Mouse (Mus musculus) urinary bladder, postnatal 36 days (tissue): Measurements from ENCODE around the gene Hectd4.
A peak's percentile ranks its signal among the peaks of the same experiment; 100 is the strongest.
"Not testable (repeated sequence)": the region's sequence is repeated elsewhere in the genome, so short reads cannot be mapped to it uniquely, and the experiment has no call there.

Experiments used
- DNase-seq, 2 experiments: peaks; one replicate each; pipeline ENCODE4 v3.0.0; 2022; ENCODE audit warnings: low spot score in 2 of 2, mixed read lengths in 1 of 2

Gene Hectd4

GRCm38 (mm10) chr5:121219980-121220731, at the start of gene Hectd4:
Hectd4 (plus strand) TSS chr5:121220219.
- peak; percentile 96 for DNase-seq

- DNase-seq, result no peak
Measured at GRCm38 (mm10) chr5:121172835-121173234, 47.2 kb upstream of the Hectd4 start.

- no peak for DNase-seq
Measured at GRCm38 (mm10) chr5:121179077-121179857, 40.8 kb upstream of the Hectd4 start.

GRCm38 (mm10) chr5:121183269-121183668, 36.8 kb upstream of the Hectd4 start:
- DNase-seq, result no peak

- no peak for DNase-seq
Measured at GRCm38 (mm10) chr5:121184375-121184774, 35.6 kb upstream of the Hectd4 start.

- DNase-seq, result no peak
Measured at GRCm38 (mm10) chr5:121184945-121185551, 35.0 kb upstream of the Hectd4 start.

- DNase-seq, result peak in 1 of 2 experiments; percentile 38
Measured at GRCm38 (mm10) chr5:121187580-121188001, 32.4 kb upstream of the Hectd4 start.

- no peak for DNase-seq
Measured at GRCm38 (mm10) chr5:121188265-121188664, 31.8 kb upstream of the Hectd4 start.

- peak; percentile 13 to 22 for DNase-seq
Measured at GRCm38 (mm10) chr5:121189182-121189581, 30.8 kb upstream of the Hectd4 start.

GRCm38 (mm10) chr5:121190210-121190835, 29.7 kb upstream of the Hectd4 start:
- no peak for DNase-seq

- peak; percentile 75 to 80 for DNase-seq
Measured at GRCm38 (mm10) chr5:121190836-121191583, 29.0 kb upstream of the Hectd4 start, which contains the start of gene Ptpn11. Ptpn11 (minus strand) TSS chr5:121191397.

GRCm38 (mm10) chr5:121191584-121191906, 28.5 kb upstream of the Hectd4 start:
- no peak for DNase-seq

GRCm38 (mm10) chr5:121194173-121194572, 25.8 kb upstream of the Hectd4 start:
- no peak for DNase-seq

- no peak for DNase-seq
Measured at GRCm38 (mm10) chr5:121196764-121197163, 23.3 kb upstream of the Hectd4 start.

GRCm38 (mm10) chr5:121197337-121197736, 22.7 kb upstream of the Hectd4 start:
- no peak for DNase-seq

- DNase-seq, result no peak
Measured at GRCm38 (mm10) chr5:121198376-121198775, 21.6 kb upstream of the Hectd4 start.

GRCm38 (mm10) chr5:121201739-121202138, 18.3 kb upstream of the Hectd4 start:
- no peak for DNase-seq

GRCm38 (mm10) chr5:121202467-121202866, 17.6 kb upstream of the Hectd4 start:
- DNase-seq, result no peak

- DNase-seq, result peak; percentile 67 to 80
Measured at GRCm38 (mm10) chr5:121204132-121205089, 15.6 kb upstream of the Hectd4 start, which contains the start of gene Rpl6. Rpl6 (plus strand) TSS chr5:121204481.

- not testable (repeated sequence) for DNase-seq
Measured at GRCm38 (mm10) chr5:121205537-121206130, 14.4 kb upstream of the Hectd4 start.
